Mouse (Mus musculus): ENCODE measurements around the gene Cfap43.
"Not testable (repeated sequence)": the region's sequence is repeated elsewhere in the genome, so short reads cannot be mapped to it uniquely, and the experiment has no call there.

The Cfap43 gene

GRCm38 (mm10) chr19:47854796-47855783 is 64.0 kb downstream of the Cfap43 start, which contains the start of gene Gsto1:
Gene Gsto1 (plus strand): TSS chr19:47854970.
- in situ Hi-C loops (cut with MboI; ENCODE audit: low sequenced_read_pairs), result no loop called here

DNA sequence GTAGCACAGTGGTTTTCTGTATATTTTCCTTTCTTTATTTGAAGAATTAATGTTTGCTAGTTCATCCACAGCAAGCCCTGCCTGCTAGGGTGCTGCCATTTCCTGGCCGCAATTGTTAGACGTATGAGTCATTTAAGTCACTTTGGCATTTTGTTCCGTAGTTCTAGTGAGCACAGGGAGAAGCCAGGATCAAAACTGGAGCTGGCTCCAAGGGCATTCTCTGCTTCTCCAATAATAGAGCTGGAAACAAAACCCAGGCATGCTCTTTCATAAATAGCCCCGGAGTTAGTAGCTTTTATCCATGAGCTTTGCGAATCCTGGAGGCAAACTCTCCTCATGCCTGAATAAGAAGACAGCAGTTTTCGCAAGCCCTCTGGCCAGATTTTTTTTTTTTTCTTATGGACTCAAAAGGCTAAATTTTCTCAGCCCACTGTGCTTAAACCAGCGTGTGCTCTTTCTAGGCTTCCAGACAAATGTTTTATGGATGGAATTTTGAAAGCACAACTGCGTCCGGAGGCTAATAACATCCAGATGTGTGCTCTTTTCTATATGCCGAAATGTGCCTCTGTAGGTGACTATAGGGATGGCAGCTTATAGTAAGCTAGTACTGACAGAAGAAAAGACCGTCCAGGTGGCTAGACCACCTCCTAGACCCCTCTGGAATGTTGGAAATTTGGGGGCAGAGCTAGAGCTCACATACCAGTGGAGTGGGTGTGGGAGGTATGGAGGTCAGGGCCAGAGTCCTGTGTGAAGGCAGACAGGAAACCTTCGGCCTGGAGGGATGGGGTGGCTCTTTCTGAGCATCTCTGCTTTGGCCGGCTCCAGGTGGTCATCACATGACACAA is 64.9 kb downstream of the Cfap43 start:
- in situ Hi-C loops (cut with MboI; ENCODE audit: low sequenced_read_pairs), result no loop called here

GRCm38 (mm10) chr19:47853053-47853452 is 66.0 kb downstream of the Cfap43 start:
- in situ Hi-C loops (cut with MboI; ENCODE audit: low sequenced_read_pairs), result no loop called here

DNA sequence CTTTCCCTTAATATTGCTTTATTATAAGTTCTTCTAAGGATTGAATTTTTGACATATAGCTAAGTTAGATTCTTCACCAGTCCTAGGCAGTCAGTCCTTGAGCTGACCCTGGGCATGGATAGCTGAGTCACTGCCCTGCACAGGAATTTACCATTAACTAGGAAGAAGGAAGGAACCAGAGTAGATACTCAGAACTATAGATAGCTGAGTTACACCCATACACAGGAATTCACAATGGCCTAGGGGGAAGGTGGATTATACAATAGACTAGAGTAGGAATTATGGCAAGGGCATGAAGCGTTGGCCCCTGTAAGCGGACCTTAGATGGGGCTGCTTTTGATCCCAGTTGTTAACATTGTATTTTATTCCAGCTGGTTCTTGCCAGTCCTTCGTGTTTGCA is 67.0 kb downstream of the Cfap43 start:
- in situ Hi-C loops (cut with MboI; ENCODE audit: low sequenced_read_pairs), result not testable (repeated sequence)

GRCm38 (mm10) chr19:47849735-47850134 is 69.4 kb downstream of the Cfap43 start:
- in situ Hi-C loops (cut with MboI; ENCODE audit: low sequenced_read_pairs), result no loop called here

GRCm38 (mm10) chr19:47841234-47841633 is 77.9 kb downstream of the Cfap43 start:
- in situ Hi-C loops (cut with MboI; ENCODE audit: low sequenced_read_pairs), result not testable (repeated sequence)

DNA sequence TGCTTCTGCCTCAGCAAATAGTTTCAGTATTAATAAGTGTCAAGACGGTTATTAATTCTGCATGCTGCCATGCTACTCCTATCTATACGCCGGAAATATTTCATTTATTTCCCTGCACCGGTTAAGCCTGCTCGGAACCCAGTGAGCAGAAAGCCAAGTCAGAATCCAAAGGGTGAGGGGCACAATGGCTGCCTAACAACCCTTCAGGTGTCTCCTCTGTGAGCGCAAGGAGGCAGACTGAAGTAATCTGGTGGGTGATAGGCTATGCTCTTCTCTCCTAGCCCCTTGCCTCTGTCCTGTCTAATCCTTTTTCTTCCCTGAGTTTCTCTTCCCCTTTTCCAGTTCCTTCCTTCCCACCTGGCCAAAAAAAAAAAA is 81.6 kb downstream of the Cfap43 start:
- in situ Hi-C loops (cut with MboI; ENCODE audit: low sequenced_read_pairs), result no loop called here

GRCm38 (mm10) chr19:47836701-47837526 is 82.2 kb downstream of the Cfap43 start:
- in situ Hi-C loops (cut with MboI; ENCODE audit: low sequenced_read_pairs), result no loop called here

GRCm38 (mm10) chr19:47835776-47836175 is 83.3 kb downstream of the Cfap43 start:
- in situ Hi-C loops (cut with MboI; ENCODE audit: low sequenced_read_pairs), result no loop called here

- in situ Hi-C loops (cut with MboI; ENCODE audit: low sequenced_read_pairs), result no loop called here
These were observed 84.5 kb downstream of the Cfap43 start for GRCm38 (mm10) chr19:47834614-47835013.

- in situ Hi-C loops (cut with MboI; ENCODE audit: low sequenced_read_pairs), result no loop called here
These were observed 86.8 kb downstream of the Cfap43 start for GRCm38 (mm10) chr19:47832316-47832715.

DNA sequence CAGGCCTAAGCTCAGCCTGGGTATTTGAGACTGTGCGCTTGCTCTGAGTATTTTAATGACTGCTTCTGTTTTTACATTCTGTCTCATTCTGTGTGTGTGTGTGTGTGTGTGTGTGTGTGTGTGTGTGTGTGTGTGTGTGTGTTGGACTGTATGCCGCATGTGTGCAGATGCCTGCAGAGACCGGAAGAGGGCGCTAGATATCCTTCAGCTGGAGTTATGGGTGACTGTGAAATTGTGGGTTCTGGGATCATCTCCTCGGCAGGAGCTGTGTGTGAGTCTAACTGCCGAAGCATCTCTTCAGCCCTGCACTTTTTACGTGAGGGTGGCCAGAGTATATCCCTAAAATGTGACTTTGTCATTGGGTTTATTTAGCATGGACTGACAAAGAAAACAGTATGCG is 88.0 kb downstream of the Cfap43 start:
- in situ Hi-C loops (cut with MboI; ENCODE audit: low sequenced_read_pairs), result no loop called here

DNA sequence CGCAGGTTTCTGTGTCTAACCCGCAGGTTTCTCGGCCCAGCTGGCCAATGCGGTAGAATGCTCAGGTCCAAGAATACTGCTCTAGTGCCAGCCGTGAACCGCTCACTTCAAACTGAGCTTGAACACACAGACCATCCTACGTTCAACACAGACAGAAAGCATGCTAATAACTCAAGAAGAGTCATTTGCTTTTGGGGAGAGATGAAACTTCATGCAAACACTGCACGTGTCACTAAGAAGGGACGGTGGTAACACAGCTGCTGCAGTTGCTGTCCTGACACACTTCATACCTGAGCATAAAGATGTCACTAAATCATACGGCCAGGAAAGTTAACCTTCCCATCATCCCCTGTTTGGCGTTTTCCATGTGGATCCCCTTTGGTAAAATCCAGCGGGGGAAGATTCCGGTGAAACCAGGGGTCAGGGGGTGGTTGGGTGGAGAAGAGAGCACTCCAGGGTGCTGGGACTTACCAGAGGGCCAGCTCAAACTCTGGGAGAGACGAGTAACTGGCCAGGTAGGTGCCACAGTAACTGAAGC is 89.1 kb downstream of the Cfap43 start:
- in situ Hi-C loops (cut with MboI; ENCODE audit: low sequenced_read_pairs), result no loop called here

GRCm38 (mm10) chr19:47824026-47824425 is 95.1 kb downstream of the Cfap43 start:
- in situ Hi-C loops (cut with MboI; ENCODE audit: low sequenced_read_pairs), result no loop called here

- in situ Hi-C loops (cut with MboI; ENCODE audit: low sequenced_read_pairs), result no loop called here
These were observed 96.8 kb downstream of the Cfap43 start for GRCm38 (mm10) chr19:47822143-47822796.

DNA sequence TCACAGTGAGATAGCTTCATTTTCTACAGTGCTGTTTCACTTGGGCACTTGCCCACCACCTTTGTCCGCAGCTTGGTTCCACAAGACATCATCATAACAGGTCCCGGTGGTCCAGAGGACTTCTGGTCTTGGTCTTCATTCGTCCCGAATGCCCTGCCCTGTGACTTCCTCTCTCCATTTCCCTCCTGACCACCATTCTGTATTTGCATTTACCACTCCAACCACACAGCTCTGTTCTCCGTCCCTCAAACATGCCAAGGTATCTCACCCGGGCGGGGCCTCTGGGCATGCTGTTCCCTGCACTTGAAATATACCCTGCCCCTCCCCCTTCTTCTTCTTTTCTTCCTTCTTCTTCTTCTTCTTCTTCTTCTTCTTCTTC is 97.6 kb downstream of the Cfap43 start:
- in situ Hi-C loops (cut with MboI; ENCODE audit: low sequenced_read_pairs), result no loop called here

DNA sequence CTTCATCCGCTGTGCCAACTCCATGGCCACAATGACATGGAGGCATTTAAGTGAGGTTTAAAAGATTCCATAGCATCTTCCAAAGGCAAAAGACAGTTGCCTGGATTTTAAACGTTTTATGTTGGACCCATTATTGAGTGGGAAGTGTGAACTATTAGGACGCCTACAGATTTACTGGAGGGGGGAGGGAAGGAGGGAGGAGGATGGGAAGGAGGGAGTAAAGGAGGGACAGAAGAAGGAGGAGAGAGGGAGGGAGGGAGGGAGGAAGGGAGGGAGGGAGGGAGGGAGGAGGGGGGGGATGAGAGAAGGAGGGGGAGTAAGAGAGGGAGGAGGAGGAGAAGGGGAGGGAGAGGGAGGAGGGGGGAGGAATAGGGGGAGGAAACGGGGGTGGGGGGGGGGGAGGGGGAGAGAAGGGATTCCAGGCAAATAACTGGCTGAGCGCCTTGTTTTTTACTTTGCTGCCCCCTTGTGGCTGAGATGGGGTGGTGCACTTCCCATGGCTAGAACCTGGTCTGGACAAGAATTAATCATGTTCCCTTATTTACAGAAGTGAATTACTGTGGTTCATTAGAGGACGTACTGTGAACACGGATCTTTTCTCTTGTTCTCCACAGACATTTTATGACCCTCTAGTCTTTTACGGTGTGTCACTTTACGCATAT is 98.1 kb downstream of the Cfap43 start:
- in situ Hi-C loops (cut with MboI; ENCODE audit: low sequenced_read_pairs), result no loop called here

DNA sequence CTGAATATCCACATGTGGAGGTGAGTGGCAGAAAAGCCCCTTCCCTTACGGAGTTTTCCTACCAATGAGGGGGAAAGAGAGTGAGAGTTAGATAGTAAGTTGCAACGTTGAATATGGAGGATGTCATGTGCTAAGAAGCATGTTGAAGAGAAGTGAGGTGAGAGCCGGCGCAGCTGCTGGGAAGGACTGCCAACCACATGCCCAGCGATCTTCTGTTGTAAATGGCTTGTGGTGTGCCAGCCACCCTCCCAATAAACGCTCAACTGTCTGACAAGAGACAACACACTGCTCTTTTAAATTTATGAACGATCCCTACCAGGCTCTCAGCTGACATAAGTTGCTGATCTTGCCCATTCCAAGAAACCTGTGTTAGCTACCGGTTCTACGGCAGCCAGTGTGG is 101.4 kb downstream of the Cfap43 start:
- in situ Hi-C loops (cut with MboI; ENCODE audit: low sequenced_read_pairs), result no loop called here

- in situ Hi-C loops (cut with MboI; ENCODE audit: low sequenced_read_pairs), result no loop called here
These were observed 104.4 kb downstream of the Cfap43 start for GRCm38 (mm10) chr19:47814721-47815120.

Data from CH12F3 (cell line).